Mouse (Mus musculus): Measurements from ENCODE around the gene Trim43b.
"Not testable (repeated sequence)": the region's sequence is repeated elsewhere in the genome, so short reads cannot be mapped to it uniquely, and the experiment has no call there.

The Trim43b gene

GRCm38 (mm10) chr9:89092735-89093134 lies at the start of gene Trim43b:
Trim43b (minus strand) TSS chr9:89092835.
- in situ Hi-C loops (cut with MboI; ENCODE audit: low pct_unique_long_range_greater_than_20kb in 1 of 2, low sequenced_read_pairs in 2 of 2, unreplicated experiment in 1 of 2) = not testable (repeated sequence)

- in situ Hi-C loops (cut with MboI; ENCODE audit: low pct_unique_long_range_greater_than_20kb in 1 of 2, low sequenced_read_pairs in 2 of 2, unreplicated experiment in 1 of 2) = not testable (repeated sequence)
These were observed 11.9 kb upstream of the Trim43b start for GRCm38 (mm10) chr9:89104576-89104975.

GRCm38 (mm10) chr9:89086746-89087145 lies 5.9 kb downstream of the Trim43b start:
- in situ Hi-C loops (cut with MboI; ENCODE audit: low pct_unique_long_range_greater_than_20kb in 1 of 2, low sequenced_read_pairs in 2 of 2, unreplicated experiment in 1 of 2) = loop anchor here in 1 of 2 experiments (10.0 kb wide), 1 partner anchor 502 kb away; the partner anchor contains the start of gene Trim43a

- in situ Hi-C loops (cut with MboI; ENCODE audit: low pct_unique_long_range_greater_than_20kb in 1 of 2, low sequenced_read_pairs in 2 of 2, unreplicated experiment in 1 of 2) = loop anchor here in 1 of 2 experiments (10.0 kb wide), 1 partner anchor 495 kb away; the partner anchor contains the start of gene Trim43a
These were observed 13.0 kb downstream of the Trim43b start for GRCm38 (mm10) chr9:89079637-89080036.

GRCm38 (mm10) chr9:89076508-89076907 lies 16.1 kb downstream of the Trim43b start:
- in situ Hi-C loops (cut with MboI; ENCODE audit: low pct_unique_long_range_greater_than_20kb in 1 of 2, low sequenced_read_pairs in 2 of 2, unreplicated experiment in 1 of 2) = not testable (repeated sequence)

GRCm38 (mm10) chr9:89067143-89067501 lies 25.5 kb downstream of the Trim43b start:
- in situ Hi-C loops (cut with MboI; ENCODE audit: low pct_unique_long_range_greater_than_20kb in 1 of 2, low sequenced_read_pairs in 2 of 2, unreplicated experiment in 1 of 2) = not testable (repeated sequence)

- in situ Hi-C loops (cut with MboI; ENCODE audit: low pct_unique_long_range_greater_than_20kb in 1 of 2, low sequenced_read_pairs in 2 of 2, unreplicated experiment in 1 of 2) = not testable (repeated sequence)
These were observed 26.1 kb downstream of the Trim43b start for GRCm38 (mm10) chr9:89066378-89067142.

Data from mouse embryonic stem cell (cell line).